Mouse (Mus musculus): Measurements from ENCODE around the gene Nat8f4. TPM values are rescaled to one million over a fixed set of nuclear protein-coding genes. Genes with fewer than 3 reads are reported as not detected.

Gene Nat8f4
- total and polyA plus RNA-seq, 2 experiments from 2014 or later = 0.42 to 1.7 TPM

DNA sequence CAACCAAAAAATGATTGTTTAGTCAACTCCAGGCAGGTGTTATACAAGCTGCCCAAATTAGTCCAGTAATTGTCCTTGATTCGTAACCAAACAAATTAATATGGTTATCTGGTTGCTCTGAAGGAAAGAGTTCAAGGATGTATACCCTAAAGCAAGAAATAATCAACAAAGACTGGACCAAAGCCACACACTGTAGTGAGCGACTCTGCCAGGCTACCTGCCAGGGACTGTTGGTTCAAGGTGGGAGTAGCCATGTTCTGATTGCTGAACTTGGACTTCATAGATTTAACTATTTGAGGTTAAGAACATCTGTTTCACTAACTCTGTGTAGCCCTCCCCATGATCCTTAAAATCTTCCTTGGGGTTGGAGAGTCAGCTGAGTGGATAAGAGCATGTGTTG, 41.5 kb downstream of the Nat8f4 start:
- Histone ChIP-seq H3K4me2 (ENCODE audit: low read depth, low read length) (no peak overlapping the region), H3K9me3 (replicated peaks; ENCODE audit: control insufficient read depth, low read length) (no peaks in the 10 kb centered on the region), H3K9ac (replicated peaks; ENCODE audit: low read depth, low read length) (no peak overlapping the region), H3K4me1 (ENCODE audit: control insufficient read depth, insufficient read depth) (no peaks in the 10 kb centered on the region), H3K27me3 (ENCODE audit: control insufficient read depth, insufficient read depth, low read length) (no peaks in the 10 kb centered on the region), H3K27ac (ENCODE audit: low read depth) (no peak overlapping the region), H3K4me3 (ENCODE audit: low read depth, low read length) (no peak overlapping the region), H3K36me3 (replicated peaks; ENCODE audit: control insufficient read depth, insufficient read depth, low read length) (no peaks in the 10 kb centered on the region)
- DNase-seq (ENCODE audit: low spot score) (no peak), ATAC-seq (ENCODE audit: insufficient read depth, low read depth) (no peak)
- WGBS = 82% methylated on average over 2 of the region's 2 CpGs
- TF ChIP-seq CTCF (IDR thresholded peaks at IDR 0.05; ENCODE audit: low read depth) = no peak
- TF ChIP-seq EP300 (IDR thresholded peaks at IDR 0.05; ENCODE audit: low read depth) = no peak

DNA sequence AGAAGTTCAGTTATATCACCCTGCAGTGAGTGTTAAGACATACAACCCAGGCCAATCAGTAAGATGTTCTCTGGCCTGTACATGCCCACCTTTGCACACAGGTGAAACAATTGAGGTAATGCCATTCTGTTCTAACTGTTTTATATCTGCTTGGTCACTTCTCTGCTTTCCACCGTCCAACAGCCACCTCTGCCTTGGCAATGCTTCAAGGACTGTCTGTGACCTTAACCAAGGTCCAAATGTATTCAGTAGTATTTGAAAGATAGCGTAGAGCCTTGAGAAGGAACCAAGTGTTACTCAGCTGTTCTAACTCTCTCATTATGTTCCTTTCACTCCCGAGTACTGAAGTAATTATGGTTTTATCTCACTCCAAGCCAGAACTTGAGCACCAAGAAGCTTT, 42.1 kb downstream of the Nat8f4 start:
- Histone ChIP-seq H3K36me3 (replicated peaks; ENCODE audit: control insufficient read depth, insufficient read depth, low read length) (no peaks in the 10 kb centered on the region), H3K4me1 (ENCODE audit: control insufficient read depth, insufficient read depth) (no peaks in the 10 kb centered on the region), H3K9me3 (replicated peaks; ENCODE audit: control insufficient read depth, low read length) (no peaks in the 10 kb centered on the region), H3K4me2 (ENCODE audit: low read depth, low read length) (no peak overlapping the region), H3K9ac (replicated peaks; ENCODE audit: low read depth, low read length) (no peak overlapping the region), H3K4me3 (ENCODE audit: low read depth, low read length) (no peak overlapping the region), H3K27me3 (ENCODE audit: control insufficient read depth, insufficient read depth, low read length) (no peaks in the 10 kb centered on the region), H3K27ac (ENCODE audit: low read depth) (no peak overlapping the region)
- 54% methylated on average over 3 of the region's 3 CpGs for WGBS
- no peak for TF ChIP-seq CTCF (IDR thresholded peaks at IDR 0.05; ENCODE audit: low read depth)
- TF ChIP-seq EP300 (IDR thresholded peaks at IDR 0.05; ENCODE audit: low read depth) = no peak
- ATAC-seq (ENCODE audit: insufficient read depth, low read depth) (no peak), DNase-seq (ENCODE audit: low spot score) (no peak)

DNA sequence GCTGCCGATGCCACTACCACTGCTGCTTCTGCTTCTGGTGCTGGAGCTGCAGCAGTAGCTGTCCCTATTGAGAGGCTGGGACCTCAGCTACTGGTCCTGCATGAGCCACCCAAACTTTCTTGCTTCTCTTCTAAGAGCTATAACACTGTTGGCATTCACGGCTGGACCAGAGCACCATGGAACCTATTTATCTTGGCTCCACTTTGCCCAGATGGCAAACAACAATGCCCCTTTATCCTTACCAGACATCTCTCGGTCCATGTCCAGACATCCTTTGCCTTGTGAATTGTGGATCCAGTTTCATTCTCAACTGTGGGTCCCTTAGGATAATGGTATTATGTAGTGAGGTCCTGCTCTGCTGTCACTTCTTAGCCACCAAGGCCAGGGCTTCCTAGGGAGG, 43.4 kb downstream of the Nat8f4 start:
- no peak overlapping the region for H3K4me2 ChIP-seq (ENCODE audit: low read depth, low read length)
- TF ChIP-seq CTCF (IDR thresholded peaks at IDR 0.05; ENCODE audit: low read depth) (no peak), EP300 (IDR thresholded peaks at IDR 0.05; ENCODE audit: low read depth) (no peak)

DNA sequence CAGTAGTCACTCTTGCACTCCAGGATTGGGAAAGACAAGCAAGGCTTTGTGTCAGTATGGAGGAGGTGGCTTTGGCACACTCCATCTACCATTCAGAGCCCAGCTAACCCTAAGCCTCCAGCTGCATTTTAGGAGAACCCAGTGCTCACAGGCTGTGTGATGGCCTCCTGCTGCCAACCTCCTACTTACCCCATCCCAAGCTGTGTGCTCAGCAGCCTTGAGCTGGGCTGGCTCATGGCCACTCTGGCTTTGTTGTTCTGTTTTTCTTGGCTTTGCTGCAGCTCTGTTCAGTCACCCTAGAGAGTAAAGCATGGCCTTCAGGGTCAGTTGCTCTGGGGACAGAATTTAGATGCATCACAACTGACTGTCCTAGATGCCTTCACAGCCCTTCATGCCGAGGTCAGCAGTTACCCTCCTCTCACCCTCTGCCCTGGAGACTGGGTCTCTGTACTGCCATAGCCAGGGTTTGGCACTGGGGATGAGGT, 48.4 kb downstream of the Nat8f4 start:
- peak; percentile 49; the same call in 1 of the 2 replicates for ATAC-seq (ENCODE audit: insufficient read depth, low read depth)

More for the DNA sequence above, 43.4 kb downstream of the Nat8f4 start:
- Histone ChIP-seq H3K4me3 (ENCODE audit: low read depth, low read length) (no peak overlapping the region), H3K36me3 (replicated peaks; ENCODE audit: control insufficient read depth, insufficient read depth, low read length) (no peaks in the 10 kb centered on the region), H3K9me3 (replicated peaks; ENCODE audit: control insufficient read depth, low read length) (no peaks in the 10 kb centered on the region), H3K4me1 (ENCODE audit: control insufficient read depth, insufficient read depth) (no peaks in the 10 kb centered on the region), H3K27ac (ENCODE audit: low read depth) (no peak overlapping the region), H3K9ac (replicated peaks; ENCODE audit: low read depth, low read length) (no peak overlapping the region), H3K27me3 (ENCODE audit: control insufficient read depth, insufficient read depth, low read length) (no peaks in the 10 kb centered on the region)
- DNase-seq (ENCODE audit: low spot score) (no peak), ATAC-seq (ENCODE audit: insufficient read depth, low read depth) (no peak)
- WGBS = 76% methylated on average over 3 of the region's 3 CpGs

DNA sequence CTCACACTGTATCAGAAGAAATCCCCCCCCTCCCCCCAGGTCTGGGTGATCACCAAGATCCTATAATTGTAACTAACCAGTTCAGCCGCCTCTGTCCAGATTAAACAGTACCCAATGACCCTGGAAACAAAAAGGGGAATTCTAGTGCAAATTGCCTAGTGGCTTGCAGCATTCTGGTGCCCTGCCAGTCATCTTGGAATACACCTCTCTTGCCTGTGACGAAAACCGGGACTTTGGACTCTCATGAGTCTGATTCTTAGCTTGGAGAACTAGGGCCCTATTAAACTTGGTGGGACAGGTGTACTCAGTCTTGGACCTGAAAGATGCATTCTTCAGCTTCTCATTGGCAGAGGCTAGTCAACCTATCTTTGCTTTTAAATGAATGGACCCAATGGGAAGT, 51.2 kb downstream of the Nat8f4 start:
- no peak for DNase-seq (ENCODE audit: low spot score)
- no peak overlapping the region for H3K27ac ChIP-seq (ENCODE audit: low read depth)
- no peaks in the 10 kb centered on the region for H3K9me3 ChIP-seq (replicated peaks; ENCODE audit: control insufficient read depth, low read length)
- H3K36me3 ChIP-seq (replicated peaks; ENCODE audit: control insufficient read depth, insufficient read depth, low read length) = no peaks in the 10 kb centered on the region
- no peaks in the 10 kb centered on the region for H3K4me1 ChIP-seq (ENCODE audit: control insufficient read depth, insufficient read depth)
- H3K27me3 ChIP-seq (ENCODE audit: control insufficient read depth, insufficient read depth, low read length) = no peaks in the 10 kb centered on the region
- WGBS = 70% methylated on average over 3 of the region's 3 CpGs
- H3K4me3 ChIP-seq (ENCODE audit: low read depth, low read length) = no peak overlapping the region
- no peak for ATAC-seq (ENCODE audit: insufficient read depth, low read depth)
- no peak for TF ChIP-seq CTCF (IDR thresholded peaks at IDR 0.05; ENCODE audit: low read depth)
- no peak overlapping the region for H3K4me2 ChIP-seq (ENCODE audit: low read depth, low read length)
- H3K9ac ChIP-seq (replicated peaks; ENCODE audit: low read depth, low read length) = no peak overlapping the region

More for the DNA sequence above, 48.4 kb downstream of the Nat8f4 start:
- Histone ChIP-seq H3K4me2 (ENCODE audit: low read depth, low read length) (no peak overlapping the region), H3K4me1 (ENCODE audit: control insufficient read depth, insufficient read depth) (no peaks in the 10 kb centered on the region), H3K36me3 (replicated peaks; ENCODE audit: control insufficient read depth, insufficient read depth, low read length) (no peaks in the 10 kb centered on the region), H3K27me3 (ENCODE audit: control insufficient read depth, insufficient read depth, low read length) (no peaks in the 10 kb centered on the region), H3K9ac (replicated peaks; ENCODE audit: low read depth, low read length) (no peak overlapping the region), H3K4me3 (ENCODE audit: low read depth, low read length) (no peak overlapping the region), H3K27ac (ENCODE audit: low read depth) (no peak overlapping the region), H3K9me3 (replicated peaks; ENCODE audit: control insufficient read depth, low read length) (no peaks in the 10 kb centered on the region)
- peak; percentile 21 for DNase-seq (ENCODE audit: low spot score)
- 47% methylated on average over 1 of the region's 1 CpGs for WGBS
- TF ChIP-seq CTCF (IDR thresholded peaks at IDR 0.05; ENCODE audit: low read depth) = no peak
- no peak for TF ChIP-seq EP300 (IDR thresholded peaks at IDR 0.05; ENCODE audit: low read depth)

DNA sequence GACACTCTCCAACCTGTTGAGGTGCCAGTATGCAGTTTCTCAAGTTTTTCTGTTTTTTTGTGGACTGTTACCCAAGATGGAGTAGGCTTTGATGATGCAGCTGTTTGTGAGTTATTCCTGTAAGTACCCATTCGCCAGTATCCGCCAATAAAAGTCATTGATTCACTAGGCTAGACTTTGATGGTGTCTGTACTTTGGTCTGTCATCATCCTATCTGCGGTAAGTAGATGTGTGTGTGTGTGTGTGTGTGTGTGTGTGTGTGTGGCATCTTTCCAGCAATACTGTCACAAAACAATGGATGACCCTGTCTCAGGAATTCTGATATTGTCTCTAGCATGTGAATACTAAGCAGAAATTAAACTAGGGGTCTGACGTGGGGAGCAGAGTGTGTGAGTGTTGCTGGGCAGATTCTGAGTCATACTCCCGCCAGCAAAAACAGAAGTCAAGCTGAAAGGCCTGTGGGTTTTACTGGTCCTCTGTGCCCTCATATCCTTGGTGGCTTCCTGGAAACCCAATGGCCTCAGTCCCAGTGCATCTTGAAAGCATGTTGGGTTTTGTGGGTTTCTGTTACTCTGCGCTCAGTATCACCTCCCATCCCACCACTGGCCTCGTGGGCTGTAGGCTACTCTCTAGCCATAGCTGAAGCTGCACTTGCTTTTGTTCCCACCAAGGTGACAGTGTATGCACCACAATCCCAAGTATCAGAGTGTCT, 53.5 kb downstream of the Nat8f4 start:
- no peak overlapping the region for H3K9ac ChIP-seq (replicated peaks; ENCODE audit: low read depth, low read length)
- no peak for DNase-seq (ENCODE audit: low spot score)
- no peak for TF ChIP-seq CTCF (IDR thresholded peaks at IDR 0.05; ENCODE audit: low read depth)
- ATAC-seq (ENCODE audit: insufficient read depth, low read depth) = no peak
- H3K9me3 ChIP-seq (replicated peaks; ENCODE audit: control insufficient read depth, low read length) = no peaks in the 10 kb centered on the region
- no peaks in the 10 kb centered on the region for H3K27me3 ChIP-seq (ENCODE audit: control insufficient read depth, insufficient read depth, low read length)
- H3K4me2 ChIP-seq (ENCODE audit: low read depth, low read length) = no peak overlapping the region
- H3K4me3 ChIP-seq (ENCODE audit: low read depth, low read length) = no peak overlapping the region
- H3K4me1 ChIP-seq (ENCODE audit: control insufficient read depth, insufficient read depth) = no peaks in the 10 kb centered on the region
- no peak overlapping the region for H3K27ac ChIP-seq (ENCODE audit: low read depth)
- no peaks in the 10 kb centered on the region for H3K36me3 ChIP-seq (replicated peaks; ENCODE audit: control insufficient read depth, insufficient read depth, low read length)
- WGBS = 78% methylated on average over 7 of the region's 7 CpGs

Data from heart, postnatal 0 days (tissue).